Mouse (Mus musculus) stomach, postnatal 0 days (tissue): ENCODE measurements around the gene Orai1.

Experiments used
- CTCF ChIP-seq: IDR thresholded peaks from 2 replicates; pipeline ENCODE4 v1.5.1; 2016; ENCODE audit warnings: antibody characterized with exemption, low read depth, mild to moderate bottlenecking, moderate library complexity
- EP300 ChIP-seq: optimal IDR thresholded peaks from 2 replicates; pipeline ENCODE3; 2016; ENCODE audit warnings: antibody characterized with exemption

- TF ChIP-seq EP300: no peak
- no peak for TF ChIP-seq CTCF
Measured at GRCm38 (mm10) chr5:123033646-123034160, 18.8 kb downstream of the Orai1 start.
